Mouse (Mus musculus): ENCODE measurements at regions not wholly inside any gene's neighbourhood (a gene's known extent, or its start where the extent isn't known, plus 50 kb on each side); places are given as distances from the start of the nearest gene placed in this dataset.

DNA sequence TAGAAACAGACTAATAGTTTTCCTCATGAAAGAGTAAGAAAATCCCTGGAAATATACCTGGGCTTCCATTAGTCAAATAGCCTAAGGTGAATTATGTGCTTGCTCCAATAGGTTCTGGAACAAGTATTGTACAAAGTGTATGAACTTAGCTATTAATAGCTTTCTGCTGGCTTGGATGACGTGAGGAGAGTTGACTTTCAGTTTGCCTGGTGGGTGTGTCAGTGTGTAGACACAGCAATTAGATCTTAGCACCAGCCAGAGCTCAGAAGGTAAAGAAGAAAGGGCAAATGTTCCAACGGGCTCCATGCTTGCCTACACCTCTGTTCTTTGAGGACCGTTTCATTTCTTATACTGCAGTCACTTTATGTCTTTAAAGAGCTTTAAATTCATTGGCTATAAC lies 654.8 kb upstream of the Mef2c start:
- TF ChIP-seq CTCF (IDR thresholded peaks at IDR 0.05): no peak
- ChIA-PET POLR2A (no interaction called here), CTCF (no interaction called here)
- DNase-seq (ENCODE audit: low read depth, low spot score) (no peak), ATAC-seq (no peak)
- in situ Hi-C loops (cut with MboI; ENCODE audit: low pct_unique_long_range_greater_than_20kb): no loop called here
- no peaks in the 10 kb centered on the region for H3K27me3 ChIP-seq

DNA sequence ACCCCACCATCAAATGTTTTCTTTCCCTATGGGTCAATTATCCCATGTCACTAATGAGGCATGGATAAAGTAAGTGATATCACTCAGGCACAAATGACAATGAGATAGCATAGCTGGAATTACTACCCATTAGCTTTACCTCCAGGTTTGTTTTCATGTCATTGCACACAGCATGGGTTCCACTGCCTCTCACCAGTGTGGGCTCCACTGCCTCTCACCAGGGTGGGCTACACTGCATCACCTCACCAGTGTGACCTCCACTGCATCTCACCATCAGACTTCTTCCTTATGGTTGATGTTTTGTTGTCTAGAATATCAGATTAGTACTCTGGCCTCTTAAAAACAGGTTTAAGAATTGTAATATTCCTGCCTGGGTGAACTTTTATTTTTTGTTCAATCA lies 634.0 kb upstream of the Mef2c start:
- CTCF ChIA-PET: no interaction called here
- POLR2A ChIA-PET: no interaction called here
- TF ChIP-seq CTCF (IDR thresholded peaks at IDR 0.05): no peak
- no peaks in the 10 kb centered on the region for H3K27me3 ChIP-seq
- in situ Hi-C loops (cut with MboI; ENCODE audit: low pct_unique_long_range_greater_than_20kb): no loop called here
- ATAC-seq (no peak), DNase-seq (ENCODE audit: low read depth, low spot score) (no peak)

DNA sequence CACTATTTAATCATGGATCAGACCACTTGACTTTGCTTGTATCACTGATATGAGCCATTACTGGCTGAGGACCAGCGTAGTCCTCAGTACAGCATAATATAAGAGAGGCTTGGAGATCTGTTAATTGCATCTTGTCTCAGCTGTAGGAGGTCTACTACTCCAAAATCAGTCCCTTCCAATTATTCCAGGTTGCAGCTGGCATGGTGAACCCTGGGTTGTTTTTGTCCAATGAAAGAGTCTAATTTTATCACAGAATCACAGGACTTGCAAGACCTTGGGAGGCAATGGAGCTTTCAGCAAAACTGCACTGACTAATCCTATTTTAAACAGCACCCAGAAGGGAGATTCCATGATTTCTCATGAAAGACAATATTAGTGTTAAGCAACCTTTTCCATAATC lies 629.7 kb upstream of the Mef2c start:
- no peak for TF ChIP-seq CTCF (IDR thresholded peaks at IDR 0.05)
- ChIA-PET CTCF (no interaction called here), POLR2A (no interaction called here)
- in situ Hi-C loops (cut with MboI; ENCODE audit: low pct_unique_long_range_greater_than_20kb): no loop called here
- no peak for DNase-seq (ENCODE audit: low read depth, low spot score)
- no peaks in the 10 kb centered on the region for H3K27me3 ChIP-seq
- no peak for ATAC-seq

DNA sequence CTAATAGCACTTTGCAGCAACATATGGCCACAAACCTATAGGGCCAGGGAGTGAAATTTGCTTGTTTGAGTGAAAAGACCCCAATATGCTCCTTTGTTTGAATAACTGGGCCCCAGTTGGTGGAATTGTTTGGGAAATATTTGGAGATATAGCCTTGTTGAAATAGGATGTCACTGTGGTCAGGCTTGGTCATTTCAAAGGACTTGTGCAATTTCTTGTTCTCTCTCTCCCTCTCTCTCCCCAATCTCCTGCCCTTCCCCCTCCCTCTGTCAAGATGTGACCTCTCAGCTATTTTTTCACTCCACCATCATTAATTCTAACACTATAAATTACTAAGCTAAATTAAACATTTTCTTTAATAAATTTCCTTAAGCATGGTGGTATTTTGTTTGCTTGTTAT lies 620.5 kb upstream of the Mef2c start:
- ChIA-PET POLR2A (no interaction called here), CTCF (no interaction called here)
- no peaks in the 10 kb centered on the region for H3K27me3 ChIP-seq
- DNase-seq (ENCODE audit: low read depth, low spot score): no peak
- no peak for TF ChIP-seq CTCF (IDR thresholded peaks at IDR 0.05)
- in situ Hi-C loops (cut with MboI; ENCODE audit: low pct_unique_long_range_greater_than_20kb): no loop called here
- no peak for ATAC-seq

DNA sequence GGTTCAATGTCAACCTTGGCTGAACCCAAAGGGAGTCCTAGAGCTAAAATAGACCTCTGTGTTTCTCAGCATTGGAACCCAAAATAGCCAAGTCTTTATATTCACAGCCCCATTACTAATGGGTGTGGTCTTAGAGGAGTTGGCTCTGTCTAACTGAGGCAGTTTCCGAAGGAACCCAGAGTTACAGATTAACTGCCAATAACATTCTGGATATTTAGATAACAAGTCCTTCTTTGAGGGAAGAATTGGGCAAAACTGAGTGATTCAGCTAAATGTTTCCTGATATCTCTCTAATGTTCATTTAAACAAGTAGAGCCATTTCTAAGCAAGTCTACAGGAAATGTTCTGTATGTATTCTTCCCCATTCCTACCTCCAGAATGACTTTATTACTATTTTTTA lies 615.1 kb upstream of the Mef2c start:
- POLR2A ChIA-PET: no interaction called here
- no peak for TF ChIP-seq CTCF (IDR thresholded peaks at IDR 0.05)
- no peaks in the 10 kb centered on the region for H3K27me3 ChIP-seq
- no peak for ATAC-seq
- in situ Hi-C loops (cut with MboI; ENCODE audit: low pct_unique_long_range_greater_than_20kb): no loop called here
- CTCF ChIA-PET: interaction anchor here (1.4 kb wide), 1 partner anchor 14 kb away, joined by 3 read pairs; no protein-coding TSS in a partner anchor
- no peak for DNase-seq (ENCODE audit: low read depth, low spot score)

DNA sequence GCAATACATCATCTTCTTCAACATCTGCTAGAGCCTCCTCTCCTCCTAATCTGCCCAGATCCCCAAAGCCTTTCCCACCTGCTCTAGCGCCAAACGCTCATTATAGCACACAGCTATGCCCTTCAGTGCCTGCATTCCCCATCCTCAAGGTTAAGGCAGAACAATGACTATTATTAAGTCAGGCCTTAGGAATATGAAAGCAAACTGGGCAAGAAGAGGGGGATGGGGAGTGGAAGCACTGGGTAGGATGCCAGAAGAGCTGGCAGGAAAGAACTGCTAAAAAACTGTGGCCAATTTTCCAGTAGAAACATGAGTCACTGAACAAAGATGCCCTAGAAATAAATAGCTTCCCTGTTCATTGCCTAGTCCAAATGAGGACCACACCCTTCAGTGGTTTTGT lies 611.1 kb upstream of the Mef2c start:
- TF ChIP-seq CTCF (IDR thresholded peaks at IDR 0.05): no peak
- ChIA-PET POLR2A (no interaction called here), CTCF (no interaction called here)
- in situ Hi-C loops (cut with MboI; ENCODE audit: low pct_unique_long_range_greater_than_20kb): no loop called here
- H3K27me3 ChIP-seq: no peaks in the 10 kb centered on the region
- DNase-seq (ENCODE audit: low read depth, low spot score) (no peak), ATAC-seq (no peak)

DNA sequence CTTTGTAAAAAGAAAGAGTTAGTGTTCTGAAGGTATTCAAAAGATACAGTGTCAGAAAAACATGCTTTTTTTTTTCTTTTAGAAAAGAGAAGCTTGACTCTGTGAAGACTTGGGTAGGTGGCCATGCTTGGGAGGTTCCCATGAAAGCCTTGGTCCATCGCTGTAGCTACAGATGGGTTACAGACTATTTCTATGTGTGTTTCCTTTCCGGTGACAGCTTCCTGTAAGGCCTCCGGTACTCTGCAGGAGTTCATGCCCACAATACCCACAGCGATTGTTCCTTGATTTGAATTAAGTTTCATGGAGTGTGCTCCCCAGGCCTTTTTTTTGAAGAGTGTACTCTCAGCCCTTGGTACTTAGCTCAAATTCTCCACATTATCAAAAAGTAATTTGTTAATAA lies 604.1 kb upstream of the Mef2c start:
- TF ChIP-seq CTCF (IDR thresholded peaks at IDR 0.05): no peak
- POLR2A ChIA-PET: no interaction called here
- ATAC-seq (no peak), DNase-seq (ENCODE audit: low read depth, low spot score) (no peak)
- H3K27me3 ChIP-seq: no peaks in the 10 kb centered on the region
- CTCF ChIA-PET: no interaction called here
- in situ Hi-C loops (cut with MboI; ENCODE audit: low pct_unique_long_range_greater_than_20kb): no loop called here

DNA sequence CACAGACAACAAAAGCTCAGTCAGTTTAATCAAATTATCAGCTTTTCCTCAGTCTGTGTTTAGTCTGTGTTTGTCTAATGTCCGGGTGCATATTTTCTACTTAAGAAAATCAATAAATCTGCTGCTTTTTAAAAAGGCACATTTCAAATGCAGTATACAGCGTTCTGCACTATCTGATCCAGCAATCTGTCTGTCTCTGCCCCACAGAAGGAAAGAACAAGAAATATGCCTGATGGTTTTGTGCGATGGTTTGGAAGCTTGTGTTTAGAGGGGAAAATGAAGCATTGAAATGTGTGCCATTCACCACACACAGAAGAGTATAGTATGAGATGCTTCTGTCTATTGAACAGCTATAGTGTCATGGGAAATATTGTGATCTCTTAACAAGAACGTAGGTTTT lies 601.7 kb upstream of the Mef2c start:
- DNase-seq (ENCODE audit: low read depth, low spot score): no peak
- ChIA-PET CTCF (interaction anchor here (1.0 to 1.3 kb wide), 2 partner anchors 9 to 13 kb away, joined by 3 read pairs; no protein-coding TSS in a partner anchor), POLR2A (interaction anchor here (0.6 kb wide), 1 partner anchor 1592 kb away, joined by 5 read pairs; no protein-coding TSS in a partner anchor)
- TF ChIP-seq CTCF (IDR thresholded peaks at IDR 0.05): no peak
- in situ Hi-C loops (cut with MboI; ENCODE audit: low pct_unique_long_range_greater_than_20kb): no loop called here
- H3K27me3 ChIP-seq: no peaks in the 10 kb centered on the region
- ATAC-seq: no peak

DNA sequence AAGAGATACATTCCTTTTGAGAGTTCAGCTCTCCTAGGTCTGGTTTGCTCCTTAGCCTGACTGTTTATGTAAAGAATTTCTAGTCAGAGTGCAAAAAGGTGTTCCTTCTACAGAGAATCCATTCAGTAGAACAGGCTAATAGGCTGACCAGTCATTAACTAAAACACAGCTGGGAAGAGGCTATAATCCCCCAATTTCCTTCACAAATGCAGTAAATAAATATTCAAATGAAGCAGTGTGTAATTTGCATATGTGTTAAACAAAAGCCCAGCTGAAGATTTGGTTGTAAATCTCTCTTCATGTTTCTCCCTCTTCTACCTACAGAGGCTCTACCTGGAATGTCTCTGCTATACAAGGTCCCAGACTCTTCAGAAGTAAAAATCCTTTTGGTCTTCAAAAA lies 600.2 kb upstream of the Mef2c start:
- ATAC-seq (no peak), DNase-seq (ENCODE audit: low read depth, low spot score) (no peak)
- no peaks in the 10 kb centered on the region for H3K27me3 ChIP-seq
- ChIA-PET POLR2A (interaction anchor here (0.6 kb wide), 1 partner anchor 157 kb away, joined by 3 read pairs; no protein-coding TSS in a partner anchor), CTCF (no interaction called here)
- in situ Hi-C loops (cut with MboI; ENCODE audit: low pct_unique_long_range_greater_than_20kb): no loop called here
- no peak for TF ChIP-seq CTCF (IDR thresholded peaks at IDR 0.05)

DNA sequence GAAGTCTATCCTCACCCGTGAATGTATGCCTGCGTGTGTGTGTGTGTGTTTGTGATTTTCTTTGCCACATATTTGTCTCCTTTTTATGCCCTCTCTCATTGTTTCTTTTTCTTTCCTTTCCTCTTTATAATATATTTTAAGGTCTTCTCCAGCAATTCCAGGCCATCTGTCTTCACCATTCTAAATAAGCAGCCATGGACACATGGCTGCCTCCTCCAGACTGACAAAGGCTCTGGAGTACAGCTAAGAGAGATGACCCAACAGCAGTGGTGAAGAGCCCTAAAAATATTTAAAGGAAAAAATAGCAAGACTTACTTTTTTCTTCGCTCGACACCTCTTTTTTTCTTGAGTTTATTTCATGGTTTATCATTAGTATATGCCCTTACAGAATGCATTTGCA lies 596.1 kb upstream of the Mef2c start:
- ATAC-seq (no peak), DNase-seq (ENCODE audit: low read depth, low spot score) (no peak)
- in situ Hi-C loops (cut with MboI; ENCODE audit: low pct_unique_long_range_greater_than_20kb): no loop called here
- POLR2A ChIA-PET: no interaction called here
- no peaks in the 10 kb centered on the region for H3K27me3 ChIP-seq
- CTCF ChIA-PET: no interaction called here
- no peak for TF ChIP-seq CTCF (IDR thresholded peaks at IDR 0.05)

DNA sequence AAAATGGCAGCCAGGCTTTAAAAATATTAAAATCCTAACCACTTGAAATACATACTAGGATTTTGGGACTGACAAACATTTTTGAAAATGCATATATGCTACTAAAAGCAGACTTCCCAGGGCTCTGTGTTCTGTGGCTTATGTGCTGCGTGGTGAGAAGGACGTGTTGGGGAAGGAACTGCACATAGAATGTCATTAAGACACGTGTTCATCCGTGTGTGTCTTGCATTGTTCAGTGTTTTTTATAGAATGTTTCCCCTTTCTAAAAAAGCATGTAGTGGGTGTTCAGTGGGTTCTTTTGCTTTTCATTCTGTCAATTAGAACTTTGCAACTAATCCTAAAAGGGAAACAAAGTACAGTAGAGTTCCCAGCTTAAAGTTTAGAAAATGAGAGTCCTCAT lies 594.7 kb upstream of the Mef2c start:
- H3K27me3 ChIP-seq: no peaks in the 10 kb centered on the region
- ChIA-PET CTCF (no interaction called here), POLR2A (no interaction called here)
- in situ Hi-C loops (cut with MboI; ENCODE audit: low pct_unique_long_range_greater_than_20kb): no loop called here
- TF ChIP-seq CTCF (IDR thresholded peaks at IDR 0.05): no peak
- no peak for DNase-seq (ENCODE audit: low read depth, low spot score)
- ATAC-seq: no peak

DNA sequence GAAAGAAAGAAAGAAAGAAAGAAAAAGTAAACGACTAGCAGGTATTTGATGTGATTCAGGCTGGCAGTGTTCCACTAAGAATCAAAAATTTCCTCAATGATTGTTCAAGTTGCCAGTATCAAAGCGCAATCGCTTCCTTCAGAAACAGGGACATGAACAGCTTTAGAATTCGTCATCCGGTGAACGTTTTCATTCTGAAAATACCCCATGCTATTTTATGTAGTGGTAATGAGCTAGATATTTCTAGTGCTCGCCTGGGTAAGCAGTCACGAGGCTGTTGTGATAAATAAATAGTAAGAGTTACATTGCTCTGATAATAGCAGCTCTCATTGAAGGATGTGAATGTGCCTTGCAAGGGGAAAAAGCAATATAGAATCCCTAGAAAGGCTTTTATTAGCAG lies 591.0 kb upstream of the Mef2c start:
- no peak for ATAC-seq
- in situ Hi-C loops (cut with MboI; ENCODE audit: low pct_unique_long_range_greater_than_20kb): no loop called here
- POLR2A ChIA-PET: no interaction called here

More for the DNA sequence above, 591.0 kb upstream of the Mef2c start:
- TF ChIP-seq CTCF (IDR thresholded peaks at IDR 0.05): no peak
- DNase-seq (ENCODE audit: low read depth, low spot score): no peak
- H3K27me3 ChIP-seq: no peaks in the 10 kb centered on the region
- CTCF ChIA-PET: no interaction called here
